Mouse (Mus musculus) thymus, postnatal 10 days (tissue): ENCODE measurements around the gene Mesp1.

Experiments
- DNase-seq, 2 experiments: peaks; one replicate each; pipeline ENCODE4 v3.0.0; 2021; ENCODE audit warnings: low spot score in 2 of 2

The Mesp1 gene

GRCm38 (mm10) chr7:79793688-79794087 lies at the start of gene Mesp1:
Mesp1 (minus strand) TSS chr7:79793788.
- DNase-seq, result no peak

GRCm38 (mm10) chr7:79842163-79842562 lies 48.6 kb upstream of the Mesp1 start:
- DNase-seq, result no peak

GRCm38 (mm10) chr7:79837247-79837646 lies 43.7 kb upstream of the Mesp1 start:
- DNase-seq, result no peak

GRCm38 (mm10) chr7:79835196-79835595 lies 41.6 kb upstream of the Mesp1 start:
- no peak for DNase-seq

DNA sequence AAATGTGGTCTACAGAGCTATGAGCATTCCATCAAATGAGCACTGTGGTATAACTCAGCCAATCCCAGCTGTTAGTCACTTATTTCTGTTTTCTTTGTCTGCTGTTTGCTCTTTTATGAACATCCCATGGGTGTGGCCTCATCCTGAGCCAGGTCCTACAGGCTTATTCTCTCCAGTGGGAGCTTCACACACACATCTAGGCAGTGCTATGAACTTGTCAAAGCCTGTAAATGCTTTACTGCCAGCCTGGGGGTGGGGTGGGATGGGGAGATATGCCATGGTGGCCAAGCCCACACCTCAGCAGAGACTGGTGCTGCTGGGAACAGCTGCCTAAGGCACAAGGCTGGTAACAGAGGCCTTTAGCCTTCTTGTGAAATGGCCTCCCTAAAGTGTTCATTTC lies 39.4 kb upstream of the Mesp1 start:
- no peak for DNase-seq

DNA sequence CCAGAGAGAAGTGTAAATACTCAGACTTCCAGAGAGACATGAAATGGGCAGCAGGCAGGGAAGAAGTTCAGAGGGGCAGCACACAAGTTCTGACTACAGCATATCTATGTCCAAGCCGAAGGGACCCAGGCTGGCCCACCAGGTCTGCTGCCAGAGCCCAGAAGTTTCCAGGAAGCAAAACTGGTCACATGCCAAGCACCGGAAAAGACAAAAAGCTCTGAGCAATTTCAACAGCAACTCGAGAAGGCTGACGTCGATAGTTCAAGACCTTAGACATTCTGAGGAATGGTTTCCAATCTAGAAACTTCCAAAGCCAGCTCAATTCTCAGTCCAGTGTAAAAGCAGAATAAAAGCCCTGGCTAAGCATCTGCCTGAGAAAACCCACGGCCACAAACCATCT lies 38.0 kb upstream of the Mesp1 start:
- no peak for DNase-seq

DNA sequence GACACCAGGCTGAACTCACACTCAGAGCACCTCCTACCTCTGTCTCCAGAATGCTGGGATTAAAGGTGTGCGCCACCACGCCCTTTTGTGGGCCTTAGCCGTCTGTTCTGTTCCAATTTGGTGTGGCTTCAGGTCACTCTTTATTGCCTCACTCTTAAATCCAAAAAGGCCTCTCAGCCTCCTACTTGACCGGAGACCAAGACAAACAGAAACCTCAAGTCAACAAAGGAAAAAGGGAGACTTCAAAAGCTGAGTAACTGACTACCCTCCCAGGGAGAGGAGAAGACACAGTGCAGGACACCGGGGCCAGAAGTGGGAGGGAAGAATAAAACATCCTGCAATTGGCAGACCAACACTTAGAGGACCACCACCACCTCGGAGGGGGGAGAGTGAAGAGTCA lies 37.6 kb upstream of the Mesp1 start:
- no peak for DNase-seq

DNA sequence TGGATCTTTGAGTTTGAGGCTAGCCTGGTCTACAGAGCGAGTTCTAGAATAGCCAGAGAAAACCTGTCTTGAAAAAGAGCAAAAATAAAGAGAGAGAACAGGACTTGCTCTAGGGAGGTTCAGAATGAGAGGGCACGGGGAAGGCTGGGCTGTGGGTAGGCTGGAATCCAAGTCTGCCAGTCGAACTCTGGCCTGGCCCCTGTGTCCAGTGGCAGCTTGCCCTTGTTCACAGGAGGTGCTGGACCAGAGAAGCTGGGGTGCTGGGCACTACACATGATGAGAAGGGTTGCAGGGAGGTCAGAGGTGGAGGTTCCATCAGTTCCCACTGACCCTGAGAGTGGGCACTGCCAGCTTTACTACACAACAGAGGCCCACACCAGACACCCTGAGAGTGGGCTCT lies 34.8 kb upstream of the Mesp1 start:
- no peak for DNase-seq

DNA sequence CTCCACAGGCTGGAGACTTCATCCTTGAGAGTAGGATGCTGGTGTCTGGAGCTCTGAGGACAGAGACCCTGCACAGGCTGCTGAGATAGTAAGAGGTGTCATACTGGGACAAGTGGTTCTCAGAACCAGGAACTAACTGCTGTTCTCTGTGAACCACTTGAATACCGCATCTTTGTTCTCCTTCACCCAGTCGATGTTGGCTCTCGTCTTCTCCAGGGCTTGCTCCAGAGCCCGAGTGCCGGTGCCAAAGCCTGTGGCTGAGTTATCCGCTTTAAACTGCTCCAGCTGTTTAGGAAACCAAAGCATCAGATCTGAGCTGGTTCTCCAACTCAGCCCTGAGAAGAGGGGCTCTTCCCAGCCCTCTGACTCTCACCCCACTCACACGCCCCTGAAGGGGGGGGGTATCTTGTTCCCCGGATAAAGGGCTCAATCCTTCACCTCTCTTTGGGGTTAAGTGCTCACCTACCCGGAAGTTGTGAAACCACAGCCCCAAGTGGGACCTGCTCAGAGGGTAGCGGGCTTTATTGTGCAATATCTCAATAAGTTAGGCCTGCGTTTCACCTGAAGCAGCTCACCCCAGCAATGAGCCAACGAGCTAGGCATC lies 28.6 kb upstream of the Mesp1 start:
- DNase-seq, result no peak

- no peak for DNase-seq
These were observed 26.4 kb upstream of the Mesp1 start for GRCm38 (mm10) chr7:79819996-79820395.

DNA sequence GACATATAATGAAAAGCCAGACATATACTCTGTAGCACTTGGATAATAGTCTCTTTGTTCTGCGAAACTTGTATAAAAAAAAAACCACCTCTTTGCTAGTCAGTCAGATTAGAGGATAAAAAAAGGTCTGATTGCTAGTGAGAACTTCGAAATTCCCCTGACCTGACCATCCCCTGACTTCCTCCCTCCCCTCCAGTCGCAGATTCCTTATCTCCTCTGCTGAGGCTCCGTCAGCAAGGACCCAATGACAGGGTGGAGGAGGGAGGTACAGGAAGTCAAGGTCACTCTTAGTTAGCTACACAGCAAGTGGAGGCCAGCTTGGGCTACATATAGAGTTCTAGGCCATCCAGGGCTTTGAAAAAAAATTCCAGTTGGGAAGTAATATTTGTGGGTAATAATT lies 25.9 kb upstream of the Mesp1 start:
- DNase-seq, result no peak

DNA sequence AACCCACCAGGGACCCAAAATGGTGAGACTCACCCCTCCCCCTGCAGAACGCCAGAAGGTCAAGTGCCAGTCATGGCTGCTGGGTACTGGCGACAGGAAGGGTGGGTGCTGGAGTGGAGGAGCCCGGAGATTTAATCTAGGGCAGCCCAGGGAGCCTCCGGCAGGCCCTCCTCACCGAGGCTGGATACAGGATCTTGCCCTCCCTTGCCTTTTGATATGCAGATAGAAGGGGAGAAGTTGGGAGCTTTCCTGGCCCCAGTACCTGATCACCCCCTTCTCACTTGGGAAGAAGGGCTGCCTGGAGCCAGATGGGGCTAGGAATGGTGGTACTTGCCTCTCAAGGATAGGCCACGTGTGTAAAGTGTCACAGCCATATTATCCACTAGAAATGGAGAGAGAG lies 24.7 kb upstream of the Mesp1 start:
- no peak for DNase-seq

DNA sequence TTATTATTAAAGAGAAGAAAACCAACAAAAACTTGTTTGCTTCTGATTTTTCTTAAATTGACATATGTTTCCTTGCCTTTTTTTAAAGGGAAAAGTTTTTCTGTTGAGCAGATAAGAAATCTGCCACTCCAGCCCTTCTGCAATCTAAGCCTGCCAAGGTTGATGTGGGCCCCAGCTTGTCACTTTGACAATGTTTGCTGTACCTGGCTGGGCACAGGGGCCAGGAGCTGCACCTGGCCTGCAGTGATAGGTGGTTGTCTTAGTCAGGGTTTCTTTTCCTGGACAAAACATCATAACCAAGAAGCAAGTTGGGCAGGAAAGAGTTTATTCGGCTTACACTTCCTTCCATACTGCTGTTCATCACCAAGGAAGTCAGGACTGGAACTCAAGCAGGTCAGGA lies 19.8 kb upstream of the Mesp1 start:
- DNase-seq, result no peak

DNA sequence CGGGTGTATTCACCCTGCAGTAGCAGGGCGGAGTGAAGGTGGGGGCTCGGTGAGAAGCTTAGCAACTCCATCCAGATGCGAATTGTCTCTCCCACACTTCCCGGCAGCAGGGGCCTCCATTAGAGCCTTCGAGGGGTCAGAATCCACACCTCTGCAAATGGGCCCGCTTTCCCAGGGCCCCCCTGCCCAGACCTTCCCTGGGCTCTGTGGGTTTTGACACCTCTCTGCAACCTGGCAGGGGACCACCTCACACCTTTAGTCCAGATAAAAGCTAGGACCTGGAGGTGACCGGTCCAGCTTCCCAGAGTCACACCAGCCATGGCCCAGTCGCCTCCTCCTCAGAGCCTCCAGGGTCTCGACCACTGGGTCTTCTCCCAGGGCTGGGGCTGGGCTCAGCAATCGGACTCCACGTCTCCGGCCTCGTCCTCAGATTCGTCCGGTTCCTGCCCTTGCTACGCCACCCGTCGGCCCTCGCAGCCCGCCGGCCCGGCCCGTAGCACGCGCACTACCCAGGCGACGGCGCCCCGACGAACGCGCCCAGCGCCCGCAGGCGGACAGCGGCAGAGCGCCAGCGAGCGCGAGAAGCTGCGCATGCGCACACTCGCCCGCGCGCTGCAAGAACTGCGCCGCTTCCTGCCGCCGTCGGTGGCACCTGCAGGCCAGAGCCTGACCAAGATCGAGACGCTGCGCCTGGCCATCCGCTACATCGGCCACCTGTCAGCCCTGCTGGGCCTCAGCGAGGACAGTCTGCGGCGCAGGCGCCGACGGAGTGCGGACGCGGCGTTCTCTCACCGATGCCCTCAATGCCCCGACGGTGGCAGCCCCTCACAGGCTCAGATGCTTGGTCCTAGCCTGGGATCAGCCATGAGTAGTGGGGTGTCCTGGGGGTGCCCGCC lies 17.3 kb upstream of the Mesp1 start, which contains the start of gene Mesp2:
Gene Mesp2, plus strand, starts transcription at position 117 of the 896 bp plus-strand sequence.
- peak; percentile 55 to 81 for DNase-seq

GRCm38 (mm10) chr7:79808561-79808960 lies 15.0 kb upstream of the Mesp1 start:
- DNase-seq, result no peak

- no peak for DNase-seq
These were observed 10.3 kb upstream of the Mesp1 start for GRCm38 (mm10) chr7:79803887-79804286.

DNA sequence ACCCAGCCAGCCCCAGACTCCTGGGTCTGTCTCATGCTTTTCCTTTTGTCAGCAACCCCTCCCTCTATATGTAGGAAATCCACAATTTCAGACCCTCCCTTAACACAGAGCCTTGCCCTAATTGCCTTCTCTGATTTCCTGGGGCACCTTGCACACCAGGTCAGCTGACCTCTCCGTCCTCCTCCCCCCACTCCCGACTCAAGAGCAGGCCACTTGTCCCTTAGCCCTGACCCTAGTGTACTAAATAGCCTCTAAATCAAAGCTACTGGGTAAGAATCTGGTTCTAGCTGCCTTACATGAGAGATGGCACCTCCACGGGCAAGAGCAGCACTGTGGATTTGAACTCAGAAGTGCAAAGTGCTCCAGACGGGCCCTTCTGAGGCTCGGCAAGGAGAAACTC lies 8.4 kb upstream of the Mesp1 start:
- no peak for DNase-seq

GRCm38 (mm10) chr7:79801391-79801790 lies 7.8 kb upstream of the Mesp1 start:
- DNase-seq, result no peak

GRCm38 (mm10) chr7:79800336-79800735 lies 6.7 kb upstream of the Mesp1 start:
- no peak for DNase-seq

DNA sequence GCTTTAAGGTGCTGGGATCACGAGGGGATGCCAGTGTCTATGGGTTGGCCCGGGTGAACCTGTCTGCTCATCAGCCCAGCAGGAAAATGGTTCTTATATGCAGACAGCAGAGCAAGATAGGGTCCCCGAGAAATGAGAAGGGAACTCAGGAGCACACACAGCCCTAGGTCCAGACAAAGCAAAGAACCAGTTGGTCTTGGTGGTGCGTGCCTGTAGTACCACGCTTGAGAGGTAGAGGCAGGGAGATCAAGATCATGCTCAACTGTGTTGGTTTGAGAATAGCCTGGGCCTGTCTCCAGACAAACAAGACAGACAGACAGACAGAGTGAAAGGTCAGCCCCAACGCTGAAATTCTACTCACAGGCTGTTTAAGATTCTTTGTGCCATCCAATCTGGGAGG lies 5.9 kb upstream of the Mesp1 start:
- DNase-seq, result no peak

DNA sequence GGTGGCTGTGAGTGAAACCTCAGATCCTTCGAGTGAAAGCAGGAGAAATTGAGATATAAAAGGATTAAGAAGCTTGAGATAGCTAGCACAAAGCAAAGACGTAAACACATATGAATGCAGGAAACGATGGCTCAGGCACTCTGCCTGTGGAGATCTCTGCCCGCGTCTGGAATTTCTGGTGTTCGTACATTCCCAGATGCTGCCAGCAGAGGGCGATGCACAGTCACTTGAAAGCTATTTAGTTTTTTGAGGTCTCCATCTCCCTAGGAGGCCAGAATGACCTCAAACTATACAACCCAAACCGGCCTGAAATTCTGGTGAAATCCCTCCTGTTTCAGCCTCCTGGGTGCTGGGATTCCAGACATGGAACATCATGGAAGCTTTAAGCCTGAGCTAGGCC lies 5.5 kb upstream of the Mesp1 start:
- peak; percentile 29 to 64 for DNase-seq

DNA sequence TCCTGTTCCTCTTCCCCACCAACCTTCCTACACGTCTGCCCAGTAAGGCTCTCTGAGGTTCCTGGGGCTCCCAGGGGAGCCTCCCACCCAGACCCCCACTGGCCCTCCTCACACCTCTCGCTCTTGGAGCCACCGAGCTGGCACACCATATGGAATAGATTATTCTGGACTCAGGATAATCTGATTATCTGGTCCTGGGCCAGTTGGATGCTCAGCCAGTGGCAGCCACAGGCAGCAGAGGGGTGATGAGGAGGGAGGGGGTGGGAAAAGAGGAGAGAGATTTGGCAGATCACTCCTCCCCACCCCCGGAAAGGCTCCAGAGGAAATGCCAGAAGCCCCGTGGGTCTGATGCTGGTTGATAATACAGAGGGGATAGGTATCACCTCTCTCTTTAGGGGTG lies 5.0 kb upstream of the Mesp1 start:
- DNase-seq, result no peak
